Mouse (Mus musculus): ENCODE measurements around the gene Fgfr2. TPM values are rescaled to one million over a fixed set of nuclear protein-coding genes. Genes with fewer than 3 reads are reported as not detected.
A peak's percentile ranks its signal among the peaks of the same experiment; 100 is the strongest.

Fgfr2 gene
- total RNA-seq, 2 experiments from 2014 or later: 43.7 to 44.3 TPM

- no peak for DNase-seq (ENCODE audit: extremely low spot score in 1 of 2, low spot score in 1 of 2)
These were observed 1169.7 kb downstream of the Fgfr2 start for GRCm38 (mm10) chr7:131953402-131953801.

- DNase-seq (ENCODE audit: extremely low spot score in 1 of 2, low spot score in 1 of 2): no peak
These were observed 1172.0 kb downstream of the Fgfr2 start for GRCm38 (mm10) chr7:131951131-131951530.

DNA sequence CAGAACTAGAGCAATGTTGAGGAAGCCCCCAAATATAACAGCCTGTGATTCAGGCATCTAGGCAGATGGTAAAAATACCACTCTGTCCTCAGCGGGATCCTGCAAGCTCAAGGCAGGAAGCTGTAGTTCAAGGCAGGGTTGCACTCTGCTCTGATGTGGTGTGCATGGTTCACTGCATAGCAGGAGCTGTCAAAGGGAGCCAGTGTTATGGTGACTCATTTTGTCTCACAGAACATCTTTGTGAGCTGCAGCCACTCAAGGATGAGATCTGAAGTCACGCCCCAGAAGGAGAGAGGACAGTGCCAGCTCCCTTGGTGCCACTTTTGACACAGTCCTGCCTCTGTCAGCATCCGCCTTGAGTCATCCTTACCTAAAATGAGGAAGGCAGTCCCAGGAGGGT lies 1185.5 kb downstream of the Fgfr2 start:
- no peak for DNase-seq (ENCODE audit: extremely low spot score in 1 of 2, low spot score in 1 of 2)

GRCm38 (mm10) chr7:131927288-131928050 lies 1195.7 kb downstream of the Fgfr2 start:
- no peak for DNase-seq (ENCODE audit: extremely low spot score in 1 of 2, low spot score in 1 of 2)

DNA sequence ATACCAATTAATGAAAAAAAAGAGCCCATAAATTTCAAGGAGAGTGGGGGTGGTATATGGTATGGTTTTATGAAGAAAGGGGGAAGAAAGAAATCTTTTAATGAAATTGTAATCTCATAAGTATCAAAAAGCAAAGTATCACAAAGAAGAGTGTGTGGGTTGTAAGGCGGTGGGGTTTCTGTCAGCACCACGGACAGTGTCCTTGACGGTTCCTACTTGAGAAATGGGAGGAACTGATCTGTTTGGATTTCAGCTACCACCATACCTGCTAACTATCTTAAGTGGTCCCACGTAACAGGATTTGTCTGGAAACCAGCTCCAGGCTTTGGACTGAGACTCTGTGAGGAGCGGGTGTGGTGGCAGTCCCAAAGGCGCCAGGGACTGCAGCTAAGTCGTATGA lies 1205.8 kb downstream of the Fgfr2 start:
- no peak for DNase-seq (ENCODE audit: extremely low spot score in 1 of 2, low spot score in 1 of 2)

DNA sequence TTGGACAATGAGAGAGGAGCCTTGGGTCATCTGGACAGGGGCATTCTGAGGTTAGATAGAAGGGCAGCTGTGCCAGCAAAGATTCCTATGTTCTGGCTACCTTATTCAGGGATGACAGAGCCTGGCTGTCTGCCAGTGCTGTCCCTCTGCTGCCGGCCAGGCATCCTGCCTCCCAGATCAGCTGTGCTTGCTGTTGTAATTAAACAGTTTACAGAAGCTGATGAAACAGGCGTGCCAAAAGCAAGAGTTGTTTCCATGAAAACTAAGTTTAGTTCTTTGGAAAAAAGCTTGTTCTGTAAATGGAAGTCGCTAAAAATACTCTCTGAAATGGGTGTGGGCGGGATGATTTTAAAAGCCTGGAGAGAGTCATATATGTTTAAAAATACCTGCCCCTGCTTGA lies 1213.5 kb downstream of the Fgfr2 start:
- no peak for DNase-seq (ENCODE audit: extremely low spot score in 1 of 2, low spot score in 1 of 2)

- no peak for DNase-seq (ENCODE audit: extremely low spot score in 1 of 2, low spot score in 1 of 2)
These were observed 1216.5 kb downstream of the Fgfr2 start for GRCm38 (mm10) chr7:131906499-131907190.

- DNase-seq (ENCODE audit: extremely low spot score in 1 of 2, low spot score in 1 of 2): peak; percentile 42 to 67
These were observed 1223.8 kb downstream of the Fgfr2 start for GRCm38 (mm10) chr7:131899356-131899755.

- DNase-seq (ENCODE audit: extremely low spot score in 1 of 2, low spot score in 1 of 2): peak in 1 of 2 experiments; percentile 47
These were observed 1225.9 kb downstream of the Fgfr2 start for GRCm38 (mm10) chr7:131897282-131897681.

GRCm38 (mm10) chr7:131882824-131883223 lies 1240.3 kb downstream of the Fgfr2 start:
- DNase-seq (ENCODE audit: extremely low spot score in 1 of 2, low spot score in 1 of 2): no peak

DNA sequence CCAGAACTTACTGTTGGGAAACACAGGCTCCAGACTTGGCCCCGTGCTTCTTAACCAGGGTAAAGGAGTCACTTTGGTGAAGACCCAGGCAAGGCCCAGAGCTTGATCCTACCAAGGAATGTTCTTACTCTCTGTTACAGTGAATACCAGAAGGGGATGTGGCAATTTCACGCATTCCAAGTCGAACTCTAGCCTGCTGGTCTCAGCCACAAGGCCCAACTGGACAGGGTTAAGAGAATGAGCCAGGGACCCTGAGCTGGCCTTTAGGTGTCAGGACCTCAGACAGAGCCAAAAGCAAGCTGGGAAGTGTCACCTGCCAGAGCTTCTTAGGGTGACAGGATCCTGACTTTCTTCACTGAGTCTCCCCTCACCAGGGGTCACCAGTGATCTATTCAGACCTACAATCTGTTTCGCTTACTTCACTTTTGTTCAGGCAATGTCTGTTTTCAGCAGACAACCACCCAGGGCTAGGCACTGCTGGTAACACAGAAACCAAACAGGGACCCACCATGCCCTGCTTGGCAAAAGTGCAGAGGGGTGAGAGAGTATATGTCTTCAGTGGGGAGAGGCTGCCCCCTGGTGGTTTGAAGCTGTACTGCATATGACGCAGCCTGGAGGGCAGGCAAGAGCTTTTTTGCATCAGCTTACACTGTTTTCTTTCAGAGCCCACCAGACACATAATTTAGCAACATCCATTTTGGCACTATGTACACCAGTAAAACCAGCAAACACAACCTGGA lies 1241.1 kb downstream of the Fgfr2 start:
- peak; percentile 79 to 96 for DNase-seq (ENCODE audit: extremely low spot score in 1 of 2, low spot score in 1 of 2)

GRCm38 (mm10) chr7:131880150-131880549 lies 1243.0 kb downstream of the Fgfr2 start:
- no peak for DNase-seq (ENCODE audit: extremely low spot score in 1 of 2, low spot score in 1 of 2)

GRCm38 (mm10) chr7:131878846-131879245 lies 1244.3 kb downstream of the Fgfr2 start:
- DNase-seq (ENCODE audit: extremely low spot score in 1 of 2, low spot score in 1 of 2): no peak

- DNase-seq (ENCODE audit: extremely low spot score in 1 of 2, low spot score in 1 of 2): no peak
These were observed 1262.0 kb downstream of the Fgfr2 start for GRCm38 (mm10) chr7:131861157-131861556.

DNA sequence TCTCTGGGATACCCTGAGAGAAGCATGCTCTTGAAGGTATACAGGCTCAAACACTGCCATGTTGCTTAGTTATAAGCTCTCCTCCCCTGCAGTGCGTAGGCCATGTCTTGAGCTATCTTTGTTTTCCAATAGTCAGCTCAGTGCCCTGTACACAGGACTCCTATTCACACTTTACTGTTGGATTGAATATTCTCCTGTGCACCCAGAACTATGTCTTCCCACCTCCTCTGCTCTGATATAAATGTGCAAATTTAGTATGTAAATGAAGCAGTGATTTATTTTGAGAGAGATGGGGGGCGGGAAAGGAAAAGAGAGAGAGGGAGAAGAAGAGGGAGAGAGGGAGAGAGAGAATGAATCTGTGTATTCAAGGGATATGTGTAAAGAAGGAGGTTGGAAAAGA lies 1267.5 kb downstream of the Fgfr2 start:
- DNase-seq (ENCODE audit: extremely low spot score in 1 of 2, low spot score in 1 of 2): no peak

- DNase-seq (ENCODE audit: extremely low spot score in 1 of 2, low spot score in 1 of 2): no peak
These were observed 1272.6 kb downstream of the Fgfr2 start for GRCm38 (mm10) chr7:131850579-131850978.

GRCm38 (mm10) chr7:131846066-131846905 lies 1276.9 kb downstream of the Fgfr2 start:
- no peak for DNase-seq (ENCODE audit: extremely low spot score in 1 of 2, low spot score in 1 of 2)

- DNase-seq (ENCODE audit: extremely low spot score in 1 of 2, low spot score in 1 of 2): no peak
These were observed 1292.9 kb downstream of the Fgfr2 start for GRCm38 (mm10) chr7:131830261-131830660.

- no peak for DNase-seq (ENCODE audit: extremely low spot score in 1 of 2, low spot score in 1 of 2)
These were observed 1296.3 kb downstream of the Fgfr2 start for GRCm38 (mm10) chr7:131826811-131827210.

GRCm38 (mm10) chr7:131817976-131818375 lies 1305.2 kb downstream of the Fgfr2 start:
- DNase-seq (ENCODE audit: extremely low spot score in 1 of 2, low spot score in 1 of 2): no peak
